Mouse (Mus musculus): ENCODE results near the gene Ddx52. TPM values are rescaled to one million over a fixed set of nuclear protein-coding genes. Genes with fewer than 3 reads are reported as not detected.
A peak's percentile ranks its signal among the peaks of the same experiment; 100 is the strongest.

Ddx52 gene
- polyA plus RNA-seq, 1 experiment from 2014 or later, result 48.3 TPM

DNA sequence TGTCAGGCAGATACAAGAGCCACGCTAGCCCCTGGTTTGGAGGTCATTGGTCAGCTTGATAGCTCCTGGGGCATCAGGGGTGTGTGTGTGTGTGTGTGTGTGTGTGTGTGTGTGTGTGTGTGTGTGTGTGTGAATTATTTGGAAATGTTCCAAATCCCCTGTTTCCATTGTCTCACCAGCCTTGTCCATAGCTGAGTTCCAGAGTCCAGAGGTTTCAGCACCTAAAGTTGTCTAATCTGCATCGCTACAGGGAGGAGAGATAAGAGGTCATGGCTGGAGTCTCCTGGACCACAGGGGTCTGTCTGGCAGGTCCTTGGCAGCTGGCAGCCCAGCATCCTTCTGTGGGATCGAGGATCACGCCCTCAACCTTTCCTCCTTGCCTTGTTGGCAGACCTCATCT, 27.4 kb upstream of the Ddx52 start:
- no peak overlapping the region for H3K4me2 ChIP-seq (ENCODE audit: low read depth)
- no peaks in the 10 kb centered on the region for H3K9me3 ChIP-seq (ENCODE audit: control insufficient read depth, low read length)
- no peaks in the 10 kb centered on the region for H3K36me3 ChIP-seq (ENCODE audit: control insufficient read depth, insufficient read depth, low read length)
- ATAC-seq (ENCODE audit: insufficient read depth, low FRiP score, low TSS enrichment), result no peak
- H3K4me3 ChIP-seq (ENCODE audit: low read depth, low read length), result no peak overlapping the region
- no peak overlapping the region for H3K27ac ChIP-seq (ENCODE audit: low read depth, low read length)
- WGBS, result 84% methylated on average over 4 of the region's 4 CpGs
- DNase-seq (ENCODE audit: low spot score), result no peak
- H3K27me3 ChIP-seq (ENCODE audit: control insufficient read depth, insufficient read depth, low read length), result no peaks in the 10 kb centered on the region
- H3K9ac ChIP-seq (ENCODE audit: low read length), result no peak overlapping the region
- H3K4me1 ChIP-seq (ENCODE audit: control insufficient read depth, insufficient read depth, low read length), result no peaks in the 10 kb centered on the region

DNA sequence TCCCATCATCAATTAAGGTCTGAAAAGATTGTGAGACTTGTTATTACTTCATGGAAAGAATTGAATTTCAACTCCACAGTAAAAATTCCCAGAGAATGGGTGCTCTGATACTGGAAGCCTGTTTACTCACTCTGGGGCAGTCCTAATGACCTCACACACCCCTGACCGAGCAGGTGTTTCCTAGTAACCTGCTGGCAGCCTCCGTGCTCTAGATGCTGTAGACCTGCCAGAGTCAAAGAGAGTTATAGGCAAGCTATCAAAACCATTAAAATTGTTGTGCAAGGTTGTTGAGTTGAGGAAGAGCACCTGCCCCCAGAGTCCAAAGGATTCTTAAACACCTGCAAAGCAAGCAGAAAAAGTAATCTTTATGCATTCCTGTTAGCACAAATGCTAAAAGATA, 19.3 kb upstream of the Ddx52 start:
- H3K9me3 ChIP-seq (ENCODE audit: control insufficient read depth, low read length), result no peaks in the 10 kb centered on the region
- WGBS, result 73% methylated on average over 2 of the region's 2 CpGs
- H3K4me1 ChIP-seq (ENCODE audit: control insufficient read depth, insufficient read depth, low read length), result no peaks in the 10 kb centered on the region
- no peak overlapping the region for H3K27ac ChIP-seq (ENCODE audit: low read depth, low read length)
- no peaks in the 10 kb centered on the region for H3K36me3 ChIP-seq (ENCODE audit: control insufficient read depth, insufficient read depth, low read length)
- H3K4me3 ChIP-seq (ENCODE audit: low read depth, low read length), result no peak overlapping the region
- no peak overlapping the region for H3K9ac ChIP-seq (ENCODE audit: low read length)
- DNase-seq (ENCODE audit: low spot score), result no peak
- no peak overlapping the region for H3K4me2 ChIP-seq (ENCODE audit: low read depth)
- ATAC-seq (ENCODE audit: insufficient read depth, low FRiP score, low TSS enrichment), result no peak
- H3K27me3 ChIP-seq (ENCODE audit: control insufficient read depth, insufficient read depth, low read length), result no peaks in the 10 kb centered on the region

DNA sequence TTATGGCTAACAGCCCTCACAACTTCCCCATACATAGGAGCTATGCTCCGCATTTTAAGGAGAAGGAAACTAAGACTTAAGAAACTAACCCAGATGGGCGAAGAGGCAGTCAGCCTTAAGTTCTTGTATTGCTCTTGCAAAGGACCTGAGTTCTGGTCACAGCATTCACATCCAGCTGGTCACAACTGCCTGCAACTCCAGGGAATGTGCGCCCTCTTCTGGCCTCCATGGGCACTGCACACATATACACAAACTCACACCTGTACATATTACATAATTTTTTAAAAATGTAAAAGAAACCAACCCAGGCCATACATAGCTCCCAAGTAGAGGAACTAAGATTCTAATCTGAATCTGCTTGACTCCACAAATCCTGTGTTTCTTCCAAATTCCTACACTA, 14.8 kb upstream of the Ddx52 start:
- 60% methylated on average over 3 of the region's 3 CpGs for WGBS
- Histone ChIP-seq H3K4me3 (ENCODE audit: low read depth, low read length) (no peak overlapping the region), H3K4me1 (ENCODE audit: control insufficient read depth, insufficient read depth, low read length) (no peaks in the 10 kb centered on the region), H3K4me2 (ENCODE audit: low read depth) (no peak overlapping the region), H3K9me3 (ENCODE audit: control insufficient read depth, low read length) (no peaks in the 10 kb centered on the region), H3K9ac (ENCODE audit: low read length) (no peak overlapping the region), H3K27ac (ENCODE audit: low read depth, low read length) (no peak overlapping the region), H3K27me3 (ENCODE audit: control insufficient read depth, insufficient read depth, low read length) (no peaks in the 10 kb centered on the region), H3K36me3 (ENCODE audit: control insufficient read depth, insufficient read depth, low read length) (no peaks in the 10 kb centered on the region)
- ATAC-seq (ENCODE audit: insufficient read depth, low FRiP score, low TSS enrichment) (no peak), DNase-seq (ENCODE audit: low spot score) (peak; percentile 29)

DNA sequence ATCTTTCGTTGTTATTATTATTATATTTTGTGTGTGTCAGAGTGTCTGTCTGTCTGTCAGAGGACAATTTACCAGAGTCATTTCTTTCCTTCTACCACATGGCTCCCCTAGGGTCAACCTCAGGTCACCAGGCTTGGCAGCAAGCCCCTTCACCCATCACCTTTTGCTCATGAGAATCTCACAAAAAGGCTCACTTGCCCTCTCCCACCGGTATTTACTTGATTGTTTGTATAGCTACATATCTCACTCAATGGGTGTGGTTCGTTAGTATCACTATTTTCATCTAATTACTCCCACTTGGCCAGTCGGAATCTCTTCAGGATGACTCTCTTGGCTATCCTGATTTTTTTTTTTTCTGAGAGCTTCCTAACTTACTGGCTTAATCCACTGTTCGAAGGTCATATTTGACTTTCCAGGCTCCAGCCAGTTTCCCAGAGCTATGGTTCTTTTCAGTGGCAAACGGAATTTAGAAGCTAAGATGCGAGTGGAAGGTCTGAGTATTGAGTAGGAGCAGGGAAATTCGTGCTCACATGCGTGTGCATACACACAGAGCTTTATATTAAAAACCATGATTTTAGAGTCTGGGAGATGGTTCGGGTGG, 9.3 kb upstream of the Ddx52 start:
- Histone ChIP-seq H3K27ac (ENCODE audit: low read depth, low read length) (no peak overlapping the region), H3K4me2 (ENCODE audit: low read depth) (no peak overlapping the region), H3K4me3 (ENCODE audit: low read depth, low read length) (no peak overlapping the region), H3K4me1 (ENCODE audit: control insufficient read depth, insufficient read depth, low read length) (no peaks in the 10 kb centered on the region), H3K27me3 (ENCODE audit: control insufficient read depth, insufficient read depth, low read length) (no peaks in the 10 kb centered on the region), H3K9ac (ENCODE audit: low read length) (no peak overlapping the region), H3K9me3 (ENCODE audit: control insufficient read depth, low read length) (no peaks in the 10 kb centered on the region), H3K36me3 (ENCODE audit: control insufficient read depth, insufficient read depth, low read length) (no peaks in the 10 kb centered on the region)
- WGBS, result 87% methylated on average over 10 of the region's 10 CpGs
- no peak for DNase-seq (ENCODE audit: low spot score)
- ATAC-seq (ENCODE audit: insufficient read depth, low FRiP score, low TSS enrichment), result no peak

DNA sequence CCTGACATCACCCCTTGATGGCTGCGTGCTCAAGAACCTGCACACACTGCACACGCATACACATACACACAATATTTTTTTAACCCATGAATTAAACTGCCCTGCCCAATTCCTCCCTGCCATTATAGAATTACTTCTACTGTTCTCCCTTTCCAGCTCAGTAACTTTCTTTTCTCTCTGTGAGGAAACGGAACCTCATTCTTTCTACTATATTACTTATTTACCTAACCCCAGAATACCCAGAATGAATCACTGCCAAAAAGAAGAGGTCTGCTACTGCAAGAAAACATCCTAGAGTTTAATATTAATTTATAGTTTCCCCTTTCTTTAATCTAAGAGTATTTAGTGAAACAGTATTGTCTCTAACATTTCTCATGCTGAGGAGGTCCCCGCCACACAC, 8.5 kb upstream of the Ddx52 start:
- Histone ChIP-seq H3K36me3 (ENCODE audit: control insufficient read depth, insufficient read depth, low read length) (no peaks in the 10 kb centered on the region), H3K27me3 (ENCODE audit: control insufficient read depth, insufficient read depth, low read length) (no peaks in the 10 kb centered on the region), H3K27ac (ENCODE audit: low read depth, low read length) (no peak overlapping the region), H3K4me3 (ENCODE audit: low read depth, low read length) (no peak overlapping the region), H3K4me2 (ENCODE audit: low read depth) (no peak overlapping the region), H3K9ac (ENCODE audit: low read length) (no peak overlapping the region), H3K4me1 (ENCODE audit: control insufficient read depth, insufficient read depth, low read length) (no peaks in the 10 kb centered on the region), H3K9me3 (ENCODE audit: control insufficient read depth, low read length) (no peaks in the 10 kb centered on the region)
- ATAC-seq (ENCODE audit: insufficient read depth, low FRiP score, low TSS enrichment) (no peak), DNase-seq (ENCODE audit: low spot score) (no peak)
- WGBS, result 93% methylated on average over 4 of the region's 4 CpGs

DNA sequence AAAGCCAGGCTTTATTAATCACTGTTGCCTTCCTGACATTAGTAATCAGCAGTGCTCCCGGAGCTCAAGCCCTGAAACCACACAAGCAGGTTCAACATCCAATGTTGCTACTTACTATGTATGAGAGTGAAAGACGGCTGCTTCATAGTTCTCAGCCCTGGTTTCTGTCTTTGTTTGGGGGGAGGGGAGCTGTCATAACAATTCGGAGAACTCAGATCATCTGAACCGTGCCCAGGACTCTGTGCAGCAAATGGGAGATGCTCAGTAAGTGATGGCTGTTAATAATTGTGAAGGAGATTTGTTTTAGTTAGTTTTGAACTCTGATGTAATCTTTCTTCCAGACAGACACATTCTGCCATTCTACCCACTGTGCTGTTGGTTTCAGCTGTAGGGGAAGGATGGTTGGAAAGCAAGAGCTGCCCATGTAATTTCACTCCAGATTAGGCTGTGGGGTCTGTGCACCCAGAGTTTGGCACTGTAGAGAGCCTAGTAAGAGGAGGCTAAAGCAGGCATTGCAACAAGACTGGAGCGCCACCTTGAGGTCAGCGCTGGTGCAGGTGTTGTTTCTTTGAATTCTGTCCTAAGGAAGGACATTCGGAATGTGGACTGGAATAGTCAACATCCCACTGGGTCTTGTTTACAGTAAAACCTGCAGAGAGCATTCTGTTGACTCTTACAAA, 5.7 kb upstream of the Ddx52 start:
- WGBS, result 31% methylated on average over 7 of the region's 7 CpGs
- H3K4me2 ChIP-seq (ENCODE audit: low read depth), result no peak overlapping the region
- H3K4me3 ChIP-seq (ENCODE audit: low read depth, low read length), result no peak overlapping the region
- H3K27ac ChIP-seq (ENCODE audit: low read depth, low read length), result no peak overlapping the region
- DNase-seq (ENCODE audit: low spot score) (peak; percentile 84), ATAC-seq (ENCODE audit: insufficient read depth, low FRiP score, low TSS enrichment) (no peak)
- H3K36me3 ChIP-seq (ENCODE audit: control insufficient read depth, insufficient read depth, low read length), result no peaks in the 10 kb centered on the region
- no peaks in the 10 kb centered on the region for H3K9me3 ChIP-seq (ENCODE audit: control insufficient read depth, low read length)
- no peak overlapping the region for H3K9ac ChIP-seq (ENCODE audit: low read length)
- no peaks in the 10 kb centered on the region for H3K27me3 ChIP-seq (ENCODE audit: control insufficient read depth, insufficient read depth, low read length)
- no peaks in the 10 kb centered on the region for H3K4me1 ChIP-seq (ENCODE audit: control insufficient read depth, insufficient read depth, low read length)

DNA sequence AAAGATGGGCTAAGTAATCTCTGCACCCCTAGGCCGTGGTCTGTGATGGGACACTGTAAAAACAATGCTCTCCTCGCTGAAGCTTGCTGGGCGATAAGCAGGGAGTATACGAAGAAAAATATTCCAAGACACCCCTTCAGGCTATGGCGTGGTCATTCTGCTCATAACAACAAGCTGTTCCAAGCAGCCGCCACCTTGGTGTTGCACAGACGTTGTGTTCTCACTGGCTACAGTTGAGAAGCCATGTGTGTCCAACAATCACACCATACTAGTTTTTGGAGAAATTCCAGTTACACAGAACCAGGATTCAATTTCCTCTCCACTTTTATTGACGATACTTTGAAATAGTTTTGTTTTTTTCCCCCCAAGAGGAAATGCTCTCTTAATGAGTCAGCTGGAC, 3.3 kb upstream of the Ddx52 start:
- ATAC-seq (ENCODE audit: insufficient read depth, low FRiP score, low TSS enrichment) (no peak), DNase-seq (ENCODE audit: low spot score) (no peak)
- no peaks in the 10 kb centered on the region for H3K9me3 ChIP-seq (ENCODE audit: control insufficient read depth, low read length)
- H3K4me3 ChIP-seq (ENCODE audit: low read depth, low read length), result no peak overlapping the region
- H3K9ac ChIP-seq (ENCODE audit: low read length), result no peak overlapping the region
- no peak overlapping the region for H3K27ac ChIP-seq (ENCODE audit: low read depth, low read length)
- no peaks in the 10 kb centered on the region for H3K27me3 ChIP-seq (ENCODE audit: control insufficient read depth, insufficient read depth, low read length)
- H3K4me2 ChIP-seq (ENCODE audit: low read depth), result no peak overlapping the region
- H3K36me3 ChIP-seq (ENCODE audit: control insufficient read depth, insufficient read depth, low read length), result no peaks in the 10 kb centered on the region; the same call in 1 of the 2 replicates
- WGBS, result 83% methylated on average over 8 of the region's 8 CpGs
- peaks cover 3% of the 10 kb centered on the region; the same call in 1 of the 2 replicates for H3K4me1 ChIP-seq (ENCODE audit: control insufficient read depth, insufficient read depth, low read length)

DNA sequence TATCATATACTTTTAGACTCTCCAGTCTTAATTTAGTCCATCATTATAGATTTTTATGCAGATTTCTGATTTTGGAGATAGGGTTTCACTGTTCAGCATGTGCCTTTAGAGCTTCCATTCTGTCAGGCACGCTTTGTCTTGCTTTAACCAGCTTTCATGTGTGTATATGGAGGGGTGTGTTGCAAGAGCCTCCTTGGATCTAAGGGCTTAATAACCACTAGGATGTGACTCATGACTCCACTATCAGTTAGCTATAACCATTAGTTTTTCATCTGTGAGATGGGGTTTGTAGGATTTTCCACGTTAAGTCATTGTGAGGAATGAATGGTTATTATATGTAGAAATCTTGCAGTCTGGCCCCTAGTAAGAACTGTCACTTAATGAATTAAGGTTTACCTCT, 15.0 kb downstream of the Ddx52 start:
- Histone ChIP-seq H3K4me1 (ENCODE audit: control insufficient read depth, insufficient read depth, low read length) (no peaks in the 10 kb centered on the region), H3K9me3 (ENCODE audit: control insufficient read depth, low read length) (no peaks in the 10 kb centered on the region), H3K9ac (ENCODE audit: low read length) (no peak overlapping the region), H3K4me2 (ENCODE audit: low read depth) (no peak overlapping the region), H3K27ac (ENCODE audit: low read depth, low read length) (no peak overlapping the region), H3K4me3 (ENCODE audit: low read depth, low read length) (no peak overlapping the region), H3K36me3 (ENCODE audit: control insufficient read depth, insufficient read depth, low read length) (peaks cover 9% of the 10 kb centered on the region), H3K27me3 (ENCODE audit: control insufficient read depth, insufficient read depth, low read length) (no peaks in the 10 kb centered on the region)
- WGBS, result 95% methylated on average over 2 of the region's 2 CpGs
- DNase-seq (ENCODE audit: low spot score), result no peak
- ATAC-seq (ENCODE audit: insufficient read depth, low FRiP score, low TSS enrichment), result no peak

DNA sequence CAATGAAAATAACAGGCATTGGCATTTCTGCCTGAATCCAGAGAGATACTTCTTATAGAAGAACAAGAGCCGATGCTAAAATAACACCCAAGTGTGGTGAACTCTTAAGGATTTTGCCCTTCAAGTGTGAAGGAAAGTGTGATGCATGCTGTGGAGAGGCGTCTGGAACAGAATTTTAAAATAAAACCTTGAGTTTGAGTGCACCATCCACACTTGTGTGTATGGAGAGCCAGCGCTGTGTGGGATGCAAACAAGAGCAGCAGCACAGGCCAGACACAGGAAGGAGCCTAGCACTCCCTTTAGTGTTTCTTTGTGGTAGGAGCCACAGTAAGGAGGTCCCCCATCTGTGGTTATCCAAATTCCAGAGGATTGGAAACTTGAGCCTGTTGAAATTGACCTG, 20.1 kb downstream of the Ddx52 start:
- no peak for ATAC-seq (ENCODE audit: insufficient read depth, low FRiP score, low TSS enrichment)
- WGBS, result 83% methylated on average over 3 of the region's 3 CpGs
- Histone ChIP-seq H3K4me3 (ENCODE audit: low read depth, low read length) (no peak overlapping the region), H3K36me3 (ENCODE audit: control insufficient read depth, insufficient read depth, low read length) (peaks cover 2% of the 10 kb centered on the region; the same call in 1 of the 2 replicates), H3K9ac (ENCODE audit: low read length) (no peak overlapping the region), H3K27me3 (ENCODE audit: control insufficient read depth, insufficient read depth, low read length) (no peaks in the 10 kb centered on the region), H3K4me2 (ENCODE audit: low read depth) (no peak overlapping the region), H3K9me3 (ENCODE audit: control insufficient read depth, low read length) (no peaks in the 10 kb centered on the region), H3K27ac (ENCODE audit: low read depth, low read length) (no peak overlapping the region), H3K4me1 (ENCODE audit: control insufficient read depth, insufficient read depth, low read length) (no peaks in the 10 kb centered on the region)
- DNase-seq (ENCODE audit: low spot score), result no peak
